Comparison of ENCODE assay signal across 19 mouse cellular contexts in genomic region chr11:72194259-72194658, GRCm38 (mm10). TPM values are rescaled to one million over a fixed set of nuclear protein-coding genes. Genes with fewer than 3 reads are reported as not detected.
DNase-seq lines count a peak whose midpoint lies in the region; ATAC-seq and TF ChIP-seq lines count a peak whose summit lies in the region.
"Had no signal": no experiment of that assay in that cellular context is flagged by ENCODE, and none has a peak within 500 bp of the region (broad histone marks: within the 10 kb centered on the region; RNA-seq: fewer than 3 reads in every experiment).

No protein-coding gene starts in this region.

- H3K27ac ChIP-seq in midbrain, embryonic 11.5 days (ENCODE audit: low read depth, low read length) = no peak overlapping the region
- H3K27ac ChIP-seq in midbrain, embryonic 14.5 days (replicated peaks; ENCODE audit: low read depth, low read length) = no peak overlapping the region
- no peak overlapping the region for H3K27ac ChIP-seq in stomach, postnatal 0 days (replicated peaks)

- no peak for TF ChIP-seq EP300 in stomach, postnatal 0 days (optimal IDR thresholded peaks at IDR 0.05)

- H3K9me3 ChIP-seq in midbrain, embryonic 11.5 days (ENCODE audit: control insufficient read depth, low read length) = no peaks in the 10 kb centered on the region
- no peaks in the 10 kb centered on the region for H3K9me3 ChIP-seq in midbrain, embryonic 14.5 days (ENCODE audit: control insufficient read depth, low read length)
- no peaks in the 10 kb centered on the region for H3K9me3 ChIP-seq in stomach, postnatal 0 days (ENCODE audit: control insufficient read depth, low read length)
- H3K9me3 ChIP-seq: G1E had no signal

- no peaks in the 10 kb centered on the region for H3K4me1 ChIP-seq in midbrain, embryonic 11.5 days (ENCODE audit: control insufficient read depth, insufficient read depth, low read length)
- no peaks in the 10 kb centered on the region for H3K4me1 ChIP-seq in midbrain, embryonic 14.5 days (ENCODE audit: control insufficient read depth, insufficient read depth, low read length)
- no peaks in the 10 kb centered on the region for H3K4me1 ChIP-seq in stomach, postnatal 0 days (replicated peaks; ENCODE audit: control insufficient read depth, insufficient read depth)

- no peak for ATAC-seq in midbrain, embryonic 11.5 days (ENCODE audit: low FRiP score)
- ATAC-seq in midbrain, embryonic 14.5 days (ENCODE audit: low FRiP score, low TSS enrichment) = no peak
- peak; percentile 68; the same call in 1 of the 2 replicates for ATAC-seq in stomach, postnatal 0 days (ENCODE audit: low FRiP score, low TSS enrichment)
- ATAC-seq: activated CD4-positive, CD25-positive, alpha-beta regulatory T cell, adult 4 months; CD4-positive, CD25-positive, alpha-beta regulatory T cell, adult 4 months; Patski had no signal

- H3K4me3 ChIP-seq in midbrain, embryonic 11.5 days (ENCODE audit: low read depth, low read length) = no peak overlapping the region
- no peak overlapping the region for H3K4me3 ChIP-seq in midbrain, embryonic 14.5 days (replicated peaks; ENCODE audit: low read depth, low read length)
- H3K4me3 ChIP-seq in stomach, postnatal 0 days (ENCODE audit: low read depth, low read length) = no peak overlapping the region

- DNase-seq in midbrain, embryonic 11.5 days (ENCODE audit: low spot score, missing footprints) = peak; percentile 54
- DNase-seq in midbrain, embryonic 14.5 days = no peak
- no peak for DNase-seq in stomach, postnatal 0 days (ENCODE audit: low spot score)
- DNase-seq in cerebellum, postnatal 14 days = no peak
- DNase-seq: adrenal gland, adult 2 months; adrenal gland, adult 8-10 months; adrenal gland, postnatal 10 days; adrenal gland, postnatal 14 days; adrenal gland, postnatal 25 days; adrenal gland, postnatal 36 days; B cell, adult 2 months; cerebellum, adult 11 months; cerebellum, adult 11-12 months; cerebellum, adult 18-20 months had no signal

- TF ChIP-seq CTCF in stomach, postnatal 0 days (IDR thresholded peaks at IDR 0.05; ENCODE audit: low read depth) = no peak

- H3K27me3 ChIP-seq in midbrain, embryonic 11.5 days (ENCODE audit: control insufficient read depth, insufficient read depth, low read length) = no peaks in the 10 kb centered on the region
- no peaks in the 10 kb centered on the region for H3K27me3 ChIP-seq in midbrain, embryonic 14.5 days (ENCODE audit: control insufficient read depth, insufficient read depth, low read length)
- H3K27me3 ChIP-seq in stomach, postnatal 0 days (ENCODE audit: control insufficient read depth, insufficient read depth, low read length) = no peaks in the 10 kb centered on the region
- H3K27me3 ChIP-seq: CH12.LX, Patski had no signal

- H3K36me3 ChIP-seq in midbrain, embryonic 11.5 days (ENCODE audit: control insufficient read depth, insufficient read depth, low read length) = peaks cover 14% of the 10 kb centered on the region; the same call in 1 of the 2 replicates
- H3K36me3 ChIP-seq in midbrain, embryonic 14.5 days (ENCODE audit: control insufficient read depth, insufficient read depth, low read length) = peaks cover 75% of the 10 kb centered on the region
- H3K36me3 ChIP-seq in stomach, postnatal 0 days (ENCODE audit: control insufficient read depth, insufficient read depth, low read length) = peaks cover 6% of the 10 kb centered on the region

- 98% methylated on average over 2 of the region's 2 CpGs for WGBS in midbrain, embryonic 11.5 days
- 96% methylated on average over 2 of the region's 2 CpGs for WGBS in midbrain, embryonic 14.5 days
- WGBS in stomach, postnatal 0 days = 40% methylated on average over 2 of the region's 2 CpGs

- H3K9ac ChIP-seq in midbrain, embryonic 11.5 days (ENCODE audit: low read length) = no peak overlapping the region
- H3K9ac ChIP-seq in midbrain, embryonic 14.5 days (replicated peaks; ENCODE audit: low read length) = no peak overlapping the region
- H3K9ac ChIP-seq in stomach, postnatal 0 days (ENCODE audit: low read length) = no peak overlapping the region

- H3K4me2 ChIP-seq in midbrain, embryonic 11.5 days = no peak overlapping the region
- H3K4me2 ChIP-seq in midbrain, embryonic 14.5 days (ENCODE audit: low read length) = no peak overlapping the region
- no peak overlapping the region for H3K4me2 ChIP-seq in stomach, postnatal 0 days (replicated peaks; ENCODE audit: low read depth)

RNA-seq across cellular contexts. Expression of gene Gm43951, which starts 12.4 kb away (rescaled TPM):
- 0.06 and 0.12 TPM in 2 replicates for polyA plus RNA-seq in midbrain, embryonic 11.5 days (2014; fragmentation: Nextera tagmentation; extraction: Ambion mirVana)
- 0.12 and 0.19 TPM in 2 replicates for polyA plus RNA-seq in midbrain, embryonic 14.5 days (2014; fragmentation: Nextera tagmentation; extraction: Ambion mirVana)
- polyA plus RNA-seq in stomach, postnatal 0 days (2015; fragmentation: Nextera tagmentation; extraction: Ambion mirVana) = 0.06 and 0.10 TPM in 2 replicates
- polyA plus RNA-seq: activated CD4-positive, CD25-positive, alpha-beta regulatory T cell, adult 4 months; CD4-positive, CD25-positive, alpha-beta regulatory T cell, adult 4 months had no signal

RNA-seq across cellular contexts. Expression of gene 4933427D14Rik, which starts 13.0 kb away (rescaled TPM):
- 19.5 and 20.2 TPM in 2 replicates for polyA plus RNA-seq in midbrain, embryonic 11.5 days (2014; fragmentation: Nextera tagmentation; extraction: Ambion mirVana)
- polyA plus RNA-seq in midbrain, embryonic 14.5 days (2014; fragmentation: Nextera tagmentation; extraction: Ambion mirVana) = 16.9 and 22.2 TPM in 2 replicates
- 4.8 and 7.2 TPM in 2 replicates for polyA plus RNA-seq in stomach, postnatal 0 days (2015; fragmentation: Nextera tagmentation; extraction: Ambion mirVana)

RNA-seq across cellular contexts. Expression of gene Txndc17, which starts 13.1 kb away (rescaled TPM):
- 163 and 168 TPM in 2 replicates for polyA plus RNA-seq in midbrain, embryonic 11.5 days (2014; fragmentation: Nextera tagmentation; extraction: Ambion mirVana)
- 137 and 150 TPM in 2 replicates for polyA plus RNA-seq in midbrain, embryonic 14.5 days (2014; fragmentation: Nextera tagmentation; extraction: Ambion mirVana)
- 271 TPM in 2 replicates for polyA plus RNA-seq in stomach, postnatal 0 days (2015; fragmentation: Nextera tagmentation; extraction: Ambion mirVana)

RNA-seq across cellular contexts. Expression of gene Med31, which starts 21.1 kb away (rescaled TPM):
- 55.7 and 56.7 TPM in 2 replicates for polyA plus RNA-seq in midbrain, embryonic 11.5 days (2014; fragmentation: Nextera tagmentation; extraction: Ambion mirVana)
- polyA plus RNA-seq in midbrain, embryonic 14.5 days (2014; fragmentation: Nextera tagmentation; extraction: Ambion mirVana) = 61.1 and 68.5 TPM in 2 replicates
- polyA plus RNA-seq in stomach, postnatal 0 days (2015; fragmentation: Nextera tagmentation; extraction: Ambion mirVana) = 25.8 and 28.1 TPM in 2 replicates

RNA-seq across cellular contexts. Expression of gene Pitpnm3, which starts 58.7 kb away (rescaled TPM):
- polyA plus RNA-seq in midbrain, embryonic 11.5 days (2014; fragmentation: Nextera tagmentation; extraction: Ambion mirVana) = 0.56 and 0.99 TPM in 2 replicates
- polyA plus RNA-seq in midbrain, embryonic 14.5 days (2014; fragmentation: Nextera tagmentation; extraction: Ambion mirVana) = 4.0 and 5.0 TPM in 2 replicates
- 1.2 and 1.3 TPM in 2 replicates for polyA plus RNA-seq in stomach, postnatal 0 days (2015; fragmentation: Nextera tagmentation; extraction: Ambion mirVana)
- polyA plus RNA-seq: activated CD4-positive, CD25-positive, alpha-beta regulatory T cell, adult 4 months had no signal
